Mouse (Mus musculus): ENCODE data around the gene Senp7.

- TF ChIP-seq CTCF (IDR thresholded peaks at IDR 0.05; ENCODE audit: low read depth, low read length) = no peak
- no peak for TF ChIP-seq EP300 (IDR thresholded peaks at IDR 0.05; ENCODE audit: insufficient read depth, low read depth, low read length)
- no peak for TF ChIP-seq POLR2A (IDR thresholded peaks at IDR 0.05; ENCODE audit: insufficient read depth, low read length)
These were observed 83.5 kb downstream of the Senp7 start for GRCm38 (mm10) chr16:56131666-56132065.
